8 mouse cellular contexts compared by ENCODE assay signal in genomic region chr4:118543592-118544260, GRCm38 (mm10). TPM values are rescaled to one million over a fixed set of nuclear protein-coding genes. Genes with fewer than 3 reads are reported as not detected.
DNase-seq lines count a peak whose midpoint lies in the region; ATAC-seq and TF ChIP-seq lines count a peak whose summit lies in the region.

Tmem125 (minus strand) TSS chr4:118544044.

- H3K4me2 ChIP-seq in heart, postnatal 0 days (ENCODE audit: low read depth, low read length): peak within 1 kb of the TSS; percentile 62

- no peak for DNase-seq in left cerebral cortex, adult 8-10 months (ENCODE audit: low spot score in 2 of 2)
- no peak for DNase-seq in left cerebral cortex, postnatal 14 days (ENCODE audit: low spot score in 2 of 2)
- DNase-seq in embryo, embryonic 10.5 days (ENCODE audit: low spot score): peak; percentile 36
- DNase-seq in heart, postnatal 0 days (ENCODE audit: low spot score): no peak
- DNase-seq in kidney, postnatal 10 days: peak; percentile 87
- DNase-seq in lung, postnatal 25 days (ENCODE audit: low spot score): peak; percentile 89
- DNase-seq in splenic B cell, adult 2 months (ENCODE audit: low read depth, low spot score): peak; percentile 3
- no peak for DNase-seq in gastrocnemius, adult 18-20 months (ENCODE audit: low spot score)

- peak; percentile 65 for ATAC-seq in heart, postnatal 0 days (ENCODE audit: insufficient read depth, low read depth)

- peaks cover 5% of the 10 kb centered on the region; the same call in 1 of the 2 replicates for H3K27me3 ChIP-seq in heart, postnatal 0 days (ENCODE audit: control insufficient read depth, insufficient read depth, low read length)
- H3K27me3 ChIP-seq in splenic B cell, adult 2 months (ENCODE audit: control insufficient read depth, insufficient read depth, low read length, poor library complexity, severe bottlenecking): no peaks in the 10 kb centered on the region

- H3K36me3 ChIP-seq in heart, postnatal 0 days (replicated peaks; ENCODE audit: control insufficient read depth, insufficient read depth, low read length): no peaks in the 10 kb centered on the region
- H3K36me3 ChIP-seq in splenic B cell, adult 2 months (ENCODE audit: control insufficient read depth, insufficient read depth, low read length, poor library complexity, severe bottlenecking): no peaks in the 10 kb centered on the region

- TF ChIP-seq CTCF in heart, postnatal 0 days (IDR thresholded peaks at IDR 0.05; ENCODE audit: low read depth): no peak

- no peaks in the 10 kb centered on the region for H3K4me1 ChIP-seq in heart, postnatal 0 days (ENCODE audit: control insufficient read depth, insufficient read depth)

- intact Hi-C loops in left cerebral cortex, postnatal 14 days (cut with DNase I): no loop called here

- H3K9ac ChIP-seq in heart, postnatal 0 days (replicated peaks; ENCODE audit: low read depth, low read length): 0 out of 2 replicates have a peak within 1 kb of the TSS, but pooled peaks have one; percentile 40

- no peak within 1 kb of the TSS for H3K27ac ChIP-seq in heart, postnatal 0 days (ENCODE audit: low read depth)

- TF ChIP-seq EP300 in heart, postnatal 0 days (IDR thresholded peaks at IDR 0.05; ENCODE audit: low read depth): no peak

- H3K4me3 ChIP-seq in heart, postnatal 0 days (ENCODE audit: low read depth, low read length): peak within 1 kb of the TSS; percentile 30

- 3% methylated on average over 24 of the region's 24 CpGs for WGBS in heart, postnatal 0 days

- no peaks in the 10 kb centered on the region for H3K9me3 ChIP-seq in heart, postnatal 0 days (replicated peaks; ENCODE audit: control insufficient read depth, low read length)

RNA-seq across cellular contexts. Expression of gene Tmem125, which starts in this region (rescaled TPM):
- 10 to 100 TPM; 10.0 to 14.0 (median 11.1) TPM for total RNA-seq in left cerebral cortex, adult 8-10 months (2022)
- total RNA-seq in left cerebral cortex, postnatal 14 days (2021): 1 to 10 TPM; 6.0 to 7.9 TPM
- 1.5 and 7.3 TPM in 2 replicates for total RNA-seq in heart, postnatal 0 days (2014; rRNA removed; ENCODE audit: low replicate concordance)
- polyA plus RNA-seq in heart, postnatal 0 days (2015; fragmentation: Nextera tagmentation; extraction: Ambion mirVana): 0.26 and 0.27 TPM in 2 replicates
- not detected for total RNA-seq in gastrocnemius, adult 18-20 months (2021)

Comparison
In these comparisons a context has a peak if more than half of its experiments do, and no peak if none do; other contexts are left out.
1. DNase-seq: peak in embryo, embryonic 10.5 days (single experiment), kidney, postnatal 10 days (single experiment), lung, postnatal 25 days (single experiment) and splenic B cell, adult 2 months (single experiment); none in left cerebral cortex, adult 8-10 months (0 of 2), left cerebral cortex, postnatal 14 days (0 of 2), heart, postnatal 0 days (single experiment) and gastrocnemius, adult 18-20 months (single experiment).